Mouse (Mus musculus): ENCODE measurements around the gene Aloxe3. TPM values are rescaled to one million over a fixed set of nuclear protein-coding genes. Genes with fewer than 3 reads are reported as not detected.

The Aloxe3 gene
- total RNA-seq, 2 experiments from 2014 or later: 4.3 to 6.8 TPM

Other genes starting within 250 kb of the Aloxe3 start
- gene Rnf222, start 237.3 kb upstream of the Aloxe3 start, total RNA-seq (2021): not detected
- gene Rpl26, start 224.3 kb upstream of the Aloxe3 start, total RNA-seq (2021): 100 to 1,000 TPM; 695 to 749 TPM
- gene Odf4, start 198.8 kb upstream of the Aloxe3 start, total RNA-seq (2021): under 1 TPM; 0.47 to 0.70 TPM
- gene Arhgef15, start 168.4 kb upstream of the Aloxe3 start, total RNA-seq (2021): 10 to 100 TPM; 16.5 to 26.9 TPM
- 1 to 10 TPM; 5.7 to 6.1 TPM for gene Slc25a35, start 157.8 kb upstream of the Aloxe3 start, total RNA-seq (2021)
- 10 to 100 TPM; 13.7 to 18.6 TPM for gene Rangrf, start 150.7 kb upstream of the Aloxe3 start, total RNA-seq (2021)
- 10 to 100 TPM; 16.1 to 24.2 TPM for gene Pfas, start 117.4 kb upstream of the Aloxe3 start, total RNA-seq (2021)
- 10 to 100 TPM; 38.1 to 40.5 TPM for gene Ctc1, start 110.0 kb upstream of the Aloxe3 start, total RNA-seq (2021)
- 1 to 10 TPM in 1 of 2 experiments, under 1 TPM in 1; 0.43 to 1.1 TPM for gene Aurkb, start 80.2 kb upstream of the Aloxe3 start, total RNA-seq (2021)
- 10 to 100 TPM; 30.7 to 38.4 TPM for gene Borcs6, start 66.2 kb upstream of the Aloxe3 start, total RNA-seq (2021)
- 10 to 100 TPM; 19.5 to 20.5 TPM for gene Tmem107, start 55.1 kb upstream of the Aloxe3 start, total RNA-seq (2021)
- gene Vamp2, start 37.4 kb upstream of the Aloxe3 start, total RNA-seq (2021): 1,000 to 10,000 TPM; 1,090 to 1,186 TPM
- gene Per1, start 30.7 kb upstream of the Aloxe3 start, total RNA-seq (2021): 100 to 1,000 TPM; 106 to 122 TPM
- 1 to 10 TPM in 1 of 2 experiments, under 1 TPM in 1; 0.79 to 1.3 TPM for gene Hes7, start 5.5 kb upstream of the Aloxe3 start, total RNA-seq (2021)
- under 1 TPM; 0.52 to 0.75 TPM for gene 9130213A22Rik, start 3.3 kb upstream of the Aloxe3 start, total RNA-seq (2021)
- gene Alox12b, start 31.1 kb downstream of the Aloxe3 start, total RNA-seq (2021): 1 to 10 TPM; 6.0 to 6.1 TPM
- gene Alox8, start 71.9 kb downstream of the Aloxe3 start, total RNA-seq (2021): 1 to 10 TPM; 4.2 to 6.5 TPM
- gene Gucy2e, start 111.1 kb downstream of the Aloxe3 start, total RNA-seq (2021): 1 to 10 TPM in 1 of 2 experiments, under 1 TPM in 1; 0.84 to 1.2 TPM
- gene Cntrob, start 197.9 kb downstream of the Aloxe3 start, total RNA-seq (2021): 10 to 100 TPM; 15.5 to 24.2 TPM
- 10 to 100 TPM; 50.9 to 59.8 TPM for gene Trappc1, start 198.1 kb downstream of the Aloxe3 start, total RNA-seq (2021)
- 10 to 100 TPM; 72.6 to 78.9 TPM for gene Kcnab3, start 200.4 kb downstream of the Aloxe3 start, total RNA-seq (2021)
- 100 to 1,000 TPM; 150 to 171 TPM for gene Rnf227, start 214.6 kb downstream of the Aloxe3 start, total RNA-seq (2021)
- gene Chd3, start 243.5 kb downstream of the Aloxe3 start, total RNA-seq (2021): 100 to 1,000 TPM; 421 to 443 TPM